Mouse (Mus musculus) thymus, adult 2 months (tissue): ENCODE results near the gene Rpl23.

Source experiments
- CTCF ChIP-seq: fragments of 200-500 bp; IDR thresholded peaks from 2 replicates; pipeline ENCODE4 v1.5.1; 2012; ENCODE audit warnings: mild to moderate bottlenecking, control low read depth, low read length, moderate library complexity, borderline replicate concordance; ENCODE audit not compliant: control insufficient read depth, poor library complexity, insufficient read depth; ENCODE audit errors: extremely low read depth
- POLR2A ChIP-seq: fragments of 200-500 bp; IDR thresholded peaks from 2 replicates; pipeline ENCODE4 v1.6.1; 2012; ENCODE audit warnings: mild to moderate bottlenecking, low read length, control low read depth, moderate library complexity; ENCODE audit not compliant: control insufficient read depth, poor library complexity, insufficient read depth; ENCODE audit errors: extremely low read depth

DNA sequence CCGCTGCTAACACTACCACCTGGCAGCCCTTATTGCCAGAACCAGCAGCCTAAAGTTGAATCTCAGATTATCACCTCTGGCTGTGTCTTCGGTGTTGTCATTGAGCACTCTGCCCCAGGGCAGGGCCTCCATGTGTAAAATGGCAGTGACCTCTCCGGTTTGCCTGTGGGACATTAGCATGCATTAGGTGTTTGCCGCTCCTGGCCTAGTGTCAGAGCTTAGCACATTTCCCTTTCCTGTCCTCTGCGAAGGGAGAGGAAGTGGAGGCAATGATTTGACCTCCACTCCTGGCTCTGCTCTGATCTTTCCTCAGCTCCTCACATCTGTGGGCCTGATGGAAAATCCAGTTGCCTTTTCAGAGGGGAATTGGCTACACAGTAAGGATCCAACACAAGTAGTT is 37.7 kb upstream of the Rpl23 start:
- no peak for TF ChIP-seq POLR2A
- no peak for TF ChIP-seq CTCF
